Mouse (Mus musculus) erythroblast, embryonic 14.5 days (primary cell): Measurements from ENCODE around the gene Rab3a.

Source experiments
- GATA1 ChIP-seq: IDR thresholded peaks from 2 replicates; pipeline ENCODE4 v1.6.1; 2012; ENCODE audit warnings: low read length, inconsistent platforms, mixed read lengths
- TAL1 ChIP-seq: IDR thresholded peaks from 3 replicates; pipeline ENCODE4 v1.6.1; 2012; ENCODE audit warnings: low read length, inconsistent platforms, mixed read lengths

DNA sequence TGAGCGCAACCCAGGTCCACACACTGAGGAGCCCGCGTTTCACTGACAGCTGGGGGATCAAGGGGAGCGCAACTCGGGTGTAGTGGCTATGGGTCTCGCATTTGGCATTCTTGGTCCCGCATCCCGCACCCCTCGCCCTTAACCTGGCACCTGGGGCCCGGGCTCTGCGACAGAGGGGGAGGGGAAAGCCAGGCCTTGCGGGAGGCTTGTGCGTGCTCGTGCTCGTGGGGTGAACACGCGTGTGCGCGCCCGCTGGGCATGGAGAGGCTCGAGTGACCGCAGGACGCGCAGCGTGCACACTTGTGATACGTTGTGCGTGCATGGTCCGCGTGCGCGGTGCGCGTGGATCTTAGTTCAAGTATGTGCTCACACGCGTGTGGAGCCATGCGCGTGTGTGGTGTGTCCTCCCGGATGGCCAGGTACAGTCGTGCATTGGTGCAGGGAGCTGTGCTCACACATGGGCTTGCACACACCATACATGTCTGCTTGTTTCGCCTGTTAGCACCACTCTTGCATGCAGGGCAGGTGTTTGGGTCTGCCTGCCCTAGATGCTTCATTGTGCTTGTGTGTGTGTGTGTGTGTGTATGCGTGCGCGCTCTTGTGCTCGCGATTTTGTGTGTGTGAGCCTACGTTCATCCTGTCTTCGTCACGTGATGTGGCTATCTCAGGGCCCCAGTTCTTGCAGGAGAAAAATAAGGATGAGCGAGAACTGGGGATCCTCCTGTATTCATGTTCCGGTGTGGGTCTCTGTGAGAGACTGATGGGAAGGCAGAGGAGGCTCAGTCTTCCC, 587 bp downstream of the Rab3a start:
- TF ChIP-seq GATA1, result no peak
- TF ChIP-seq TAL1, result no peak
